Mouse (Mus musculus) G1E (cell line): ENCODE results near the gene Onecut1. TPM values are rescaled to one million over a fixed set of nuclear protein-coding genes. Genes with fewer than 3 reads are reported as not detected.

Experiments used
- ATAC-seq: 2 replicates; pipeline ENCODE4 v1.8.0; 2016; ENCODE audit warnings: mild to moderate bottlenecking; ENCODE audit not compliant: insufficient number of reproducible peaks, poor library complexity, low FRiP score, severe bottlenecking; ENCODE audit errors: extremely low read depth
- DNase-seq: peaks from one replicate; pipeline ENCODE4 v3.0.0; 2012; ENCODE audit warnings: low spot score
- H3K27me3 ChIP-seq: 2 replicates; pipeline ENCODE4 v1.6.1; 2012; ENCODE audit warnings: mild to moderate bottlenecking, low read length, inconsistent platforms; ENCODE audit not compliant: insufficient read depth
- H3K36me3 ChIP-seq: replicated peaks from 2 replicates; pipeline ENCODE3; 2012; ENCODE audit warnings: mild to moderate bottlenecking, inconsistent platforms
- H3K4me1 ChIP-seq: 2 replicates; pipeline ENCODE4 v1.6.1; 2012; ENCODE audit warnings: low read depth, low read length, inconsistent platforms, mixed read lengths; ENCODE audit not compliant: insufficient read depth
- H3K4me3 ChIP-seq: 2 replicates; pipeline ENCODE4 v1.5.1; 2012; ENCODE audit warnings: low read depth, mild to moderate bottlenecking, inconsistent platforms, low read length, moderate library complexity, mixed read lengths
- H3K9me3 ChIP-seq: replicated peaks from 2 replicates; pipeline ENCODE4 v1.6.1; 2012; ENCODE audit warnings: inconsistent platforms
- CTCF ChIP-seq: IDR thresholded peaks from 2 replicates; pipeline ENCODE4 v1.5.1; 2012; ENCODE audit warnings: low read depth, low read length, inconsistent platforms, mixed read lengths
- GATA1 ChIP-seq: IDR thresholded peaks from 2 replicates; pipeline ENCODE4 v1.6.1; 2012; ENCODE audit warnings: borderline replicate concordance, low read length, inconsistent platforms, mixed read lengths
- GATA2 ChIP-seq: IDR thresholded peaks from 2 replicates; pipeline ENCODE4 v1.6.1; 2012; ENCODE audit warnings: low read depth, low read length, inconsistent platforms, borderline replicate concordance
- POLR2AphosphoS5 ChIP-seq: IDR thresholded peaks from 2 replicates; pipeline ENCODE4 v1.6.1; 2012; ENCODE audit warnings: low read depth, low read length, inconsistent platforms; ENCODE audit not compliant: insufficient replicate concordance
- TAL1 ChIP-seq: conservative IDR thresholded peaks from 2 replicates; pipeline ENCODE4 v1.6.1; 2012; ENCODE audit warnings: low read depth, low read length, inconsistent platforms, mixed read lengths
- polyA plus RNA-seq: library from polyadenylated mRNA; stranded (reverse); fragments of >175 nt; gene quantifications from 2 replicates; pipeline ENCODE4 v1.2.3, GENCODE M21; 2012
- total RNA-seq, 2 experiments: library from RNA; stranded (forward) in 1 of 2; stranded (reverse) in 1 of 2; fragments of 200-1000 nt in 1 of 2; fragments of >200 nt in 1 of 2; fragmentation: Nextera tagmentation in 1 of 2; gene quantifications; 2 replicates each; pipeline ENCODE4 v1.2.3; 2014 to 2017

Onecut1 gene
- total and polyA plus RNA-seq, 3 experiments, result 0.05 to 1.4 TPM; not detected in 1

DNA sequence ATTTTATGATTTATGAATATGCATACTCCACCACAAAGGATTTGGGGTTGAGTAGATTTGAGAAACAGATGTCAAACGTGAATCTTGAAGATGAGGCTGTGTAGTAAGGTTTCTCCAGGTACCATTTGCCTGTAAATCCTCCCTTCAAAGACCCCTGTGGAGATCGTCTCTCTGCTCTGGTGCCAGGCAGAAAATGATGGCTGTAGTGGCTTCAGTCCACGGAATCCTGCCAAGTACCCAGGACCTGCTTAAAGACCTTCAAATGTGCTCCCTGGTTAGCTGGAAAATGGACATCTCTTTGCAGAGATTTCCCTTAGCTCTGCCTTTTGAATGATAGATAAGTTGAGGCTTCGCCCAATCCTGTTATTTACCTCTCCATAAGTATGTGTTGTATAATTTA, 26.1 kb downstream of the Onecut1 start:
- no peaks in the 10 kb centered on the region for H3K4me1 ChIP-seq
- H3K36me3 ChIP-seq, result no peaks in the 10 kb centered on the region
- DNase-seq (no peak), ATAC-seq (no peak)
- no peak overlapping the region for H3K4me3 ChIP-seq
- H3K27me3 ChIP-seq, result no peaks in the 10 kb centered on the region
- H3K9me3 ChIP-seq, result peaks cover 7% of the 10 kb centered on the region
- TF ChIP-seq GATA1, result no peak
- no peak for TF ChIP-seq CTCF
- TF ChIP-seq GATA2, result no peak
- TF ChIP-seq TAL1, result no peak
- TF ChIP-seq POLR2AphosphoS5, result no peak

GRCm38 (mm10) chr9:74896742-74897141, 35.0 kb downstream of the Onecut1 start:
- no peak for DNase-seq
- Histone ChIP-seq H3K4me1 (no peaks in the 10 kb centered on the region), H3K36me3 (no peaks in the 10 kb centered on the region), H3K4me3 (no peak overlapping the region), H3K9me3 (peaks cover 12% of the 10 kb centered on the region; the same call in 1 of the 2 replicates), H3K27me3 (no peaks in the 10 kb centered on the region)
- TF ChIP-seq TAL1 (no peak), GATA1 (no peak), GATA2 (no peak), POLR2AphosphoS5 (no peak), CTCF (no peak)
- no peak for ATAC-seq

DNA sequence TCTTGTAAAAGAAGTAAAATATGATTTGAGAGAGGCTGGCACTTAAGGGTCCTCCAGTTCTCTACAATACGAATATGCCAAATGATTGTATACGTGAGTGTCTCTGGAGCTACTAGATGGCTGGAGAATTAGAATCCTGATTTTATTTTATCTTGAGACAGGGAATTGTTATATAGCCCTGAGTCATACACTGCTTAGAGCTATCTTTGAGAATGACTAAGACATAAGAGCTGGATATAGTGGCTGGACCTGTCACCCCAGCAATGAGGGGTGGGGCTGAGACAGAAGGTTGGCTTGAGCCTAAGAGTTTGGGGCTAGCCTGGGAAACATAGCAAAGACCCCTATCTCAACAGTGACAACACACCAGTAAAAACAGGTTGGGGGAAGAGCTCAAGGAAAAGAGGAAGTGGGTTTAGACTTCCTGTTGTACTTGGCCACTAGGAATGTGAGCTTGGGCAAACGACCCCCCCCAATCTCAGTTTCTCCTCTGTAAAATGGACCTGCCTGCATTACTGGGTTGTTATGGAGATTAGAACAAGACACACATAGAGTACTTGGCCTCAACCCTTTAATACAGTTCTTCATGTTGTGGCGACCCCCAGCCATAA, 35.8 kb downstream of the Onecut1 start:
- ATAC-seq (no peak), DNase-seq (no peak)
- no peak for TF ChIP-seq GATA1
- no peak for TF ChIP-seq POLR2AphosphoS5
- TF ChIP-seq GATA2, result no peak
- no peak for TF ChIP-seq TAL1
- no peak for TF ChIP-seq CTCF
- Histone ChIP-seq H3K4me1 (no peaks in the 10 kb centered on the region), H3K9me3 (peaks cover 13% of the 10 kb centered on the region; the same call in 1 of the 2 replicates), H3K27me3 (no peaks in the 10 kb centered on the region), H3K36me3 (no peaks in the 10 kb centered on the region), H3K4me3 (no peak overlapping the region)

DNA sequence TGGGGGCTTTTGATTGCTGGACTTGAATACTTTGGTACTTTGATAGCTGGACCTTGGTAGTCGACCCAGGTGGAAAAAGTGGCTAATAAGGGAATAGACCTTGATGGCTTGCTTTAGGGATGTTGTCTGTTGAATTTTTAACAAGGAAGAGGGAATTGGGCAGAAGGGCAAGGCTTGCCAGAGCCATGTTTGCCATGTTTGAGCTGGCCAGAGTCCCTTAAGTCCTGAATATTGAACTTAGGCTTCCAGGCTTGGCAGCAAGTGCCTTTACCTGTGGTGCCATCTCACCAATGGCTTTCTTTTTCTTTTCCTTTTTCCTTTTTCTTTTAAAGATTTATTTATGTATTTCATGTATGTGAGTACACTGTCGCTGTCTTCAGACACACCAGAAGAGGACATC, 38.4 kb downstream of the Onecut1 start:
- DNase-seq (no peak), ATAC-seq (no peak)
- Histone ChIP-seq H3K4me1 (no peaks in the 10 kb centered on the region), H3K4me3 (no peak overlapping the region), H3K36me3 (no peaks in the 10 kb centered on the region), H3K9me3 (peaks cover 13% of the 10 kb centered on the region; the same call in 1 of the 2 replicates), H3K27me3 (no peaks in the 10 kb centered on the region)
- TF ChIP-seq GATA1 (no peak), POLR2AphosphoS5 (no peak), GATA2 (no peak), TAL1 (no peak), CTCF (no peak)

- H3K9me3 ChIP-seq, result peaks cover 7% of the 10 kb centered on the region; the same call in 1 of the 2 replicates
- no peak overlapping the region for H3K4me3 ChIP-seq
- no peaks in the 10 kb centered on the region for H3K27me3 ChIP-seq
- TF ChIP-seq TAL1 (no peak), POLR2AphosphoS5 (no peak), GATA2 (no peak), CTCF (no peak), GATA1 (no peak)
- no peaks in the 10 kb centered on the region for H3K36me3 ChIP-seq
- ATAC-seq (peak; percentile 34; the same call in 1 of the 2 replicates), DNase-seq (peak; percentile 21)
- no peaks in the 10 kb centered on the region for H3K4me1 ChIP-seq
Measured at GRCm38 (mm10) chr9:74904866-74905508, 43.3 kb downstream of the Onecut1 start.

GRCm38 (mm10) chr9:74906951-74907350, 45.2 kb downstream of the Onecut1 start:
- TF ChIP-seq GATA2, result no peak
- Histone ChIP-seq H3K36me3 (no peaks in the 10 kb centered on the region), H3K27me3 (no peaks in the 10 kb centered on the region), H3K4me1 (no peaks in the 10 kb centered on the region), H3K9me3 (0 out of 2 replicates have a peak, but pooled peaks cover 5% of the 10 kb centered on the region), H3K4me3 (no peak overlapping the region)
- ATAC-seq (no peak), DNase-seq (no peak)

GRCm38 (mm10) chr9:74909245-74909644, 47.5 kb downstream of the Onecut1 start:
- TF ChIP-seq GATA1 (no peak), TAL1 (no peak), POLR2AphosphoS5 (no peak), CTCF (no peak), GATA2 (no peak)
- 0 out of 2 replicates have a peak, but pooled peaks cover 10% of the 10 kb centered on the region for H3K9me3 ChIP-seq
- no peak overlapping the region for H3K4me3 ChIP-seq
- no peaks in the 10 kb centered on the region for H3K36me3 ChIP-seq
- H3K27me3 ChIP-seq, result no peaks in the 10 kb centered on the region
- ATAC-seq (no peak), DNase-seq (no peak)
- H3K4me1 ChIP-seq, result no peaks in the 10 kb centered on the region
